Mouse (Mus musculus) G1E (cell line): ENCODE data around the gene St6galnac3.

Experiments used
- CTCF ChIP-seq: IDR thresholded peaks from 2 replicates; pipeline ENCODE4 v1.5.1; 2012; ENCODE audit warnings: low read depth, low read length, inconsistent platforms, mixed read lengths
- GATA1 ChIP-seq: IDR thresholded peaks from 2 replicates; pipeline ENCODE4 v1.6.1; 2012; ENCODE audit warnings: borderline replicate concordance, low read length, inconsistent platforms, mixed read lengths
- GATA2 ChIP-seq: IDR thresholded peaks from 2 replicates; pipeline ENCODE4 v1.6.1; 2012; ENCODE audit warnings: low read depth, low read length, inconsistent platforms, borderline replicate concordance
- POLR2AphosphoS5 ChIP-seq: IDR thresholded peaks from 2 replicates; pipeline ENCODE4 v1.6.1; 2012; ENCODE audit warnings: low read depth, low read length, inconsistent platforms; ENCODE audit not compliant: insufficient replicate concordance
- TAL1 ChIP-seq: conservative IDR thresholded peaks from 2 replicates; pipeline ENCODE4 v1.6.1; 2012; ENCODE audit warnings: low read depth, low read length, inconsistent platforms, mixed read lengths

DNA sequence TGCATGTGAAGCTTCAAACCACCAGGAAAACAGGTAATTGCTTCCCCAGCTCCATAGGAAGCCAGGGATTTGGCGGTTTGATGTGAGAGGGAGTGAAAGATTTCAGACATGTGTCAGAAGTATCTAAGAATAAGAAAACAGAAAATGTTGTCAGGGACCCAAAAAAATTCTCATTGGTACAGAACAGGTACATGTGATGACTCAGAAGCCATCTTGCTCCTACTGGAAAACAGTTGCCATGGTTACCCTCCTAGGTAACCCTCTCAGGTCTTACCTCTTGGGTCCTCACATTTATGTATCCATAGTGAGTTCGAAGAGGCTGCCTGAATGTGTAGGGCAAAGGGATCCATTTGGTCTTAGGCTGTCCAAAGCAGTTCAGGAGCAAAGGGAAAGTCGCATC lies 215.9 kb downstream of the St6galnac3 start:
- TF ChIP-seq CTCF (no peak), GATA1 (no peak), TAL1 (no peak), POLR2AphosphoS5 (no peak), GATA2 (no peak)
